Mouse (Mus musculus) CH12.LX (cell line): ENCODE results near the gene Tgfbr3.
"Not testable (repeated sequence)": the region's sequence is repeated elsewhere in the genome, so short reads cannot be mapped to it uniquely, and the experiment has no call there.

Experiments used
- CHD1 ChIP-seq: IDR thresholded peaks from 2 replicates; pipeline ENCODE4 v1.6.1; 2012; ENCODE audit warnings: low read depth, low read length, improper control_type of control experiment, inconsistent platforms
- CTCF ChIP-seq, 2 experiments: IDR thresholded peaks in 1 of 2; conservative IDR thresholded peaks in 1 of 2; 2 replicates each; pipeline ENCODE4 v1.5.1; 2011 to 2012; ENCODE audit warnings: low read depth in 2 of 2, low read length in 2 of 2, improper control_type of control experiment in 1 of 2, inconsistent platforms in 1 of 2, mild to moderate bottlenecking in 1 of 2, moderate library complexity in 1 of 2
- KAT2A ChIP-seq: IDR thresholded peaks from 2 replicates; pipeline ENCODE4 v1.6.1; 2012; ENCODE audit warnings: low read length, improper control_type of control experiment, inconsistent platforms; ENCODE audit not compliant: insufficient replicate concordance

DNA sequence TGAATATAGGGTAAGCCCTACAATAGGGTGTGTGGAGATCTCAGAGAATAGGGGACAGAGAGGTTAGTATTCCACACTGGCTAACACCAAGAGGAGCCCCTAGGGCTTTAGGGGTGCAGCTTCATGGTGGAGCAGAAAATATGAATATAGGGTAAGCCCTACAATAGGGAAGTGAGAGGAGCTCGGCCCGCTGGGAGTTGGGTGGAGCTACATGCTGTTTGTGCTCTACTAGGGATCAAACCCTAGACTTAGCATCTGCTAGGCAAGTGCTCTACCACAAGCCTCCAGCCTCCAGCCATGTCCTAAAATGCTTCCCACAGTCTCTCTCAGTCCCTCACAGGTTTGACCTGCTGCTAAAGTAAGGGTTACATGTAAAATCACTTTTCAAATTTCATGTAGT is 65.9 kb downstream of the Tgfbr3 start:
- TF ChIP-seq CTCF (conservative IDR thresholded peaks at IDR 0.05 in 1 of 2, IDR thresholded peaks at IDR 0.05 in 1 of 2; ENCODE audit: low read depth in 2 of 2, low read length in 2 of 2); KAT2A; CHD1: not testable (repeated sequence)
